Mouse (Mus musculus) embryonic facial prominence, embryonic 10.5 days (tissue): ENCODE measurements at regions not wholly inside any gene's neighbourhood (a gene's known extent, or its start where the extent isn't known, plus 50 kb on each side); places are given as distances from the start of the nearest gene placed in this dataset.

Experiments
- DNase-seq: peaks from one replicate; pipeline ENCODE4 v3.0.0-alpha.2; 2017; ENCODE audit warnings: low spot score
- H3K27ac ChIP-seq: fragments of 300-500 bp; sonication (generic); replicated peaks from 2 replicates; pipeline ENCODE4 v1.5.1; 2016; ENCODE audit warnings: mild to moderate bottlenecking
- H3K27me3 ChIP-seq: fragments of 300-500 bp; sonication (generic); replicated peaks from 2 replicates; pipeline ENCODE4 v1.6.1; 2016; ENCODE audit warnings: low read depth, mild to moderate bottlenecking; ENCODE audit not compliant: poor library complexity, severe bottlenecking
- H3K36me3 ChIP-seq: fragments of 300-500 bp; sonication (generic); replicated peaks from 2 replicates; pipeline ENCODE4 v1.6.1; 2016; ENCODE audit warnings: mild to moderate bottlenecking, moderate library complexity
- H3K4me1 ChIP-seq: fragments of 300-500 bp; sonication (generic); 2 replicates; pipeline ENCODE4 v1.6.1; 2016
- H3K4me3 ChIP-seq: fragments of 300-500 bp; sonication (generic); 2 replicates; pipeline ENCODE4 v1.5.1; 2016; ENCODE audit warnings: mild to moderate bottlenecking, moderate library complexity
- H3K9me3 ChIP-seq: fragments of 300-500 bp; sonication (generic); 2 replicates; pipeline ENCODE4 v1.6.1; 2016; ENCODE audit warnings: mild to moderate bottlenecking
- WGBS: fragments of 180-500 bp; shearing (Covaris S2); methylation state at CpG from one replicate; pipeline ENCODE4 v1.1.7; 2016; 5-methylcytosine and 5-hydroxymethylcytosine counted together

- 64% methylated on average over 1 of the region's 1 CpGs for WGBS
- DNase-seq = peak; percentile 10
- Histone ChIP-seq H3K9me3 (no peaks in the 10 kb centered on the region), H3K27me3 (no peaks in the 10 kb centered on the region), H3K27ac (no peak overlapping the region), H3K4me3 (no peak overlapping the region), H3K4me1 (no peaks in the 10 kb centered on the region), H3K36me3 (no peaks in the 10 kb centered on the region)
Measured at GRCm38 (mm10) chr4:5379215-5379614, 586.1 kb upstream of the Impad1 start.

GRCm38 (mm10) chr4:5358274-5358673 lies 565.1 kb upstream of the Impad1 start:
- H3K9me3 ChIP-seq = no peaks in the 10 kb centered on the region

DNA sequence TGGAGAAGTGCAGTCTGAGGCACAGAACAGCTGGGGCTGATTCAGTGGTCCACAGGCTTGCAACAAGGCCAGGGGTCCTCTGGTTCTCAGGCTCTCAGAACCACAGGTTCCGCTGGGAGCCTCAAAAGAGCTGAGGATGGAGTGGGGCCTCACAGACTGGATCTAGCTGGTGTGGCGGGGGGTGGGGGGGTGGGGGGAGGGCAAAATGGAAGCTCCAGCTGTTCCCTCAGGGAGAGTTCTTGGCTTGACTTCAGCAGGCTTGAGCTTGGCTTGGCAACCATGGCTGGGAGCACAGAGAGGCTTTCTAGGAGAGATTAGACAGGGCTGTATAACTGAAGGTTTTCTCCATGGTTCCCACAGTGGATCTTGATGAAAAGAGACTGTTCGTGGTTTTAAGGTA lies 553.1 kb upstream of the Impad1 start:
- no peak overlapping the region for H3K27ac ChIP-seq
- WGBS = 79% methylated on average over 3 of the region's 3 CpGs
- no peaks in the 10 kb centered on the region for H3K36me3 ChIP-seq
- H3K4me3 ChIP-seq = no peak overlapping the region
- DNase-seq = no peak
- no peaks in the 10 kb centered on the region for H3K27me3 ChIP-seq
- H3K9me3 ChIP-seq = no peaks in the 10 kb centered on the region
- H3K4me1 ChIP-seq = no peaks in the 10 kb centered on the region

More at GRCm38 (mm10) chr4:5358274-5358673, 565.1 kb upstream of the Impad1 start:
- Histone ChIP-seq H3K4me3 (no peak overlapping the region), H3K36me3 (no peaks in the 10 kb centered on the region), H3K27me3 (no peaks in the 10 kb centered on the region), H3K4me1 (no peaks in the 10 kb centered on the region), H3K27ac (no peak overlapping the region)
- 98% methylated on average over 1 of the region's 1 CpGs for WGBS
- DNase-seq = no peak

- Histone ChIP-seq H3K36me3 (no peaks in the 10 kb centered on the region), H3K4me1 (no peaks in the 10 kb centered on the region), H3K27ac (no peak overlapping the region), H3K9me3 (no peaks in the 10 kb centered on the region), H3K27me3 (no peaks in the 10 kb centered on the region), H3K4me3 (no peak overlapping the region)
- no peak for DNase-seq
- 91% methylated on average over 4 of the region's 4 CpGs for WGBS
Measured at GRCm38 (mm10) chr4:5344739-5345138, 551.6 kb upstream of the Impad1 start.

- Histone ChIP-seq H3K27me3 (no peaks in the 10 kb centered on the region), H3K27ac (no peak overlapping the region), H3K9me3 (no peaks in the 10 kb centered on the region), H3K4me3 (no peak overlapping the region), H3K36me3 (no peaks in the 10 kb centered on the region), H3K4me1 (no peaks in the 10 kb centered on the region)
- 85% methylated on average over 2 of the region's 2 CpGs for WGBS
- no peak for DNase-seq
Measured at GRCm38 (mm10) chr4:5344311-5344710, 551.2 kb upstream of the Impad1 start.

DNA sequence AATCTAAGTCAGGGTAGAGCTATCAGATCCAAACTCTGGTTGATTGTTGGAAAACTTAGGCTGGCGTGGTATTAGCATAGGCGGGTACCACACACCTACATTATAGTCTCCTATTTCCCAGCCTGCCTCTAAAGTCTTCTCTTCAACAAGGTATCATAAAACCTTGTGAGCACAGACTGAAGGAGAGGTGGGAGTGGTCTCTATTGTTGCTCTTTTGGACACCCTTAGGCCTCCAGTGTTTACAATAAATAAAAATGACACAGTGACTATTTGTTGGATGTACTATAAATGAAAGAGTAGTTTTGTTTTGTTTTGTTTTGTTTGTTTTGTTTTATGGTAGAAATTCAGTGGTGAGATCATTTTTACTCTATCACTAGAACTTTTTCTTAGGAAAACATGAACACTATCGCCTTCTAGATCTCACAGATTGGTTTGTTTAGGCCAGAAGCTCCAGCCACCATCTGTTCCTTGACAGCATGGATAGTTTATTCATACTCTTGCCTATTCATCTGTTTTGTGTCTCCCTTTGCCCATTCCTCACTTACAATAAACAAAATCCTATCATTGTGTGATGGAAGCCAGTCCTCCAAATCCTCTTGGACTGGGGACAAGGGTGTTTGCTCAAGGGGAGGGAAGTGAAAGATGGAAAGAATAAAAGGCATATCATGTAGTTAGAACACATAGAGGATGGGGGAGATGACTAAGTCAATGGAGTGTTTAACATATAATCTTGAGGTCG lies 544.2 kb upstream of the Impad1 start:
- Histone ChIP-seq H3K9me3 (no peaks in the 10 kb centered on the region), H3K4me1 (no peaks in the 10 kb centered on the region), H3K27ac (no peak overlapping the region), H3K4me3 (no peak overlapping the region), H3K36me3 (no peaks in the 10 kb centered on the region), H3K27me3 (no peaks in the 10 kb centered on the region)
- 84% methylated on average over 4 of the region's 4 CpGs for WGBS
- DNase-seq = no peak

DNA sequence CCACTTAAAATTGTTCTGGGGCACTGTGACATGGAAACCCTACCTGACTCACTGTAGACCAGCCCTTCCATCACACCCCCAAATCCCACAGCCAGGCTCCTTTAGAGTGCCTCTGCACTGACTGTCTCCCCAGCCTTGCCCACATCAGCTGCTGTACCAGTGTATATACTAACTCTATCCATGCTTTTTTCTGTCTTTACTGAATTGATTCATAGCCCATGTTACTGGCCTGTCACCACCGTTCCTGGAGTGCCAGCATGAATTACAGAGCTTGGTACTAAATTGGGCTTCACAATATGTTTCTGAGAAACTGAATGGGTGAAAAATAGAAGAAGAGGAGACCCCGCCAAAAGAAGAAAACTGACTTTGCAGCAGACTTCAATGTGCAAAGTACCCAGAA lies 541.9 kb upstream of the Impad1 start:
- no peak overlapping the region for H3K4me3 ChIP-seq
- H3K4me1 ChIP-seq = no peaks in the 10 kb centered on the region
- DNase-seq = no peak

DNA sequence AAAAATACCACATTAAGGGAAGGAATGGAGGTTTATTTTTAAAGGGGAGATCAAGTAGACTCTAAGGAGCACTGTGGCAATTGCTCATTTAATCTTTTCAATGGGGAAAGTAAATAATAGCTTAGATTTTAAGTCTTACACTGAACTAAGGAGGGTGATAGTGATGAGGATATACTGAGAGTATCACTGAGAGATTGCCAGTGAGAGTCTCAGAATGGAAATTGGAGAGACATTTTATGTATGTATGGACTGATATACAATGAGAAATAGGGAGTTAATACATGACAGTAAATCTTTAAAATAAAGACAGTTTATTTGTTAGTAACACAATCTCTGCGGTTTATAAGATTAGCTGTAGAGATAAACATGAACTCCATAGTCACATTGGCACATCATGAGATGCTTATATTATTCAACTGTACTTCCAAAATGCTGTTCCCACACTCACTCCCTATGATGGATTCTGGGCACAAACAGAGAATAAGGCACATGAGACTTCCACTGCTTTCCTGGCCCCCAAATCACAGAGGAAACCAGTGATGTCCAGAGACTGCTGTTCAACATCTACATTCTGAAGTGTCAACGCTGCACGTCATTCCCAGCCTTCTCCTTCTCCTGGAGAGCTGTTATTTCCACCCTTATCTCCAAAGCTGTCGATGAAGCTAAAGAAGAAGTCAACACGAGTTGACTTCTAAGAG lies 535.5 kb upstream of the Impad1 start:
- no peaks in the 10 kb centered on the region for H3K27me3 ChIP-seq
- H3K9me3 ChIP-seq = no peaks in the 10 kb centered on the region
- H3K27ac ChIP-seq = no peak overlapping the region
- 84% methylated on average over 5 of the region's 5 CpGs for WGBS
- no peaks in the 10 kb centered on the region for H3K36me3 ChIP-seq
- no peak overlapping the region for H3K4me3 ChIP-seq
- DNase-seq = no peak
- H3K4me1 ChIP-seq = no peaks in the 10 kb centered on the region

More for the DNA sequence above, 541.9 kb upstream of the Impad1 start:
- Histone ChIP-seq H3K27me3 (no peaks in the 10 kb centered on the region), H3K36me3 (no peaks in the 10 kb centered on the region), H3K9me3 (no peaks in the 10 kb centered on the region), H3K27ac (no peak overlapping the region)
- WGBS = 93% methylated on average over 2 of the region's 2 CpGs

DNA sequence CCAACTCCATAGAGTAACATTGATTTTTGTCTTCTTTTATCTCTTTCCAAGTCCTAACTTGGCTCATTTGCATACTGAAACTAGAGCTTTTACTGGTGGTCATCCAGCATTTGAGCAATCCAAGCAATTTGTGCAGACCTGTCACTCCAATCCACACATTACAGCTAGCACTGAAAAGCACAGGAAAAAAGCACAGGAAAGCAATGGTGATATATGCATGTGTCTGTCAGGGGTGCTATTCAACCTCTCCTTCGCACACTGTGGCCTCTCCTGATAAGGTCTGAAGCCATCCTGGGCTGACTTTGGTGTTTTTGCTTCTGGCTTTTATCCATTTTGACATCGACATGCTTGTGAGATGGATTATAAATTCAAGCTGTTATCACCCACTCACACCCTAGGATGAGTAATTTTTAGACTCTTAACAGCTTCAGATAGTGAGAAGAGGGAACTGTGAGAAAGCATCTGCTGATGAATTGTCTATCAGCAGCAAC lies 534.1 kb upstream of the Impad1 start:
- Histone ChIP-seq H3K4me3 (no peak overlapping the region), H3K36me3 (no peaks in the 10 kb centered on the region), H3K9me3 (no peaks in the 10 kb centered on the region), H3K27me3 (no peaks in the 10 kb centered on the region), H3K27ac (no peak overlapping the region), H3K4me1 (no peaks in the 10 kb centered on the region)
- WGBS = 81% methylated on average over 2 of the region's 2 CpGs
- no peak for DNase-seq

GRCm38 (mm10) chr4:5301461-5301860 lies 508.3 kb upstream of the Impad1 start:
- no peaks in the 10 kb centered on the region for H3K9me3 ChIP-seq
- H3K4me1 ChIP-seq = no peaks in the 10 kb centered on the region
- DNase-seq = no peak
- no peaks in the 10 kb centered on the region for H3K27me3 ChIP-seq
- 91% methylated on average over 3 of the region's 3 CpGs for WGBS
- no peak overlapping the region for H3K4me3 ChIP-seq
- H3K36me3 ChIP-seq = no peaks in the 10 kb centered on the region
- H3K27ac ChIP-seq = no peak overlapping the region

DNA sequence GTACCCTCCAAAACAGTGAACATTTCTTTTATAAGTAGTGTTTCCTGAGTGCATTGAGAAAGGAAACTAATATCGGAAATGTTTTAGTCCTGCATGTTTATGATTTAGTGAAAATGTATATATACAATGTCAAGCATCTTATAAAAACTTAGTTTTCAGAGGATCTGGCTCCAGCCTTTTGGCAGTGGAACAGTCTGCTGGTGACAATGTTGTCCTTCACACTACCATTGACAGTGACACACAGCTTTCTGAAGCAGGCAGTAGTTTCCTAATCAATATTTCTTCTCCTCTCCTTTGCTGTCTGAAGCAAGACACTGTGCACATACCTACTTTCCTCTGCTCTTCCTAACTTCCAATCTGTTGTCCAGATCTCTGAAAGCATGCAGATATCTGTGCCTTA lies 507.9 kb upstream of the Impad1 start:
- no peaks in the 10 kb centered on the region for H3K4me1 ChIP-seq
- H3K9me3 ChIP-seq = no peaks in the 10 kb centered on the region
- no peak overlapping the region for H3K27ac ChIP-seq
- WGBS = 89% methylated on average over 1 of the region's 1 CpGs
- no peaks in the 10 kb centered on the region for H3K36me3 ChIP-seq
- H3K27me3 ChIP-seq = no peaks in the 10 kb centered on the region
- no peak for DNase-seq
- H3K4me3 ChIP-seq = no peak overlapping the region

DNA sequence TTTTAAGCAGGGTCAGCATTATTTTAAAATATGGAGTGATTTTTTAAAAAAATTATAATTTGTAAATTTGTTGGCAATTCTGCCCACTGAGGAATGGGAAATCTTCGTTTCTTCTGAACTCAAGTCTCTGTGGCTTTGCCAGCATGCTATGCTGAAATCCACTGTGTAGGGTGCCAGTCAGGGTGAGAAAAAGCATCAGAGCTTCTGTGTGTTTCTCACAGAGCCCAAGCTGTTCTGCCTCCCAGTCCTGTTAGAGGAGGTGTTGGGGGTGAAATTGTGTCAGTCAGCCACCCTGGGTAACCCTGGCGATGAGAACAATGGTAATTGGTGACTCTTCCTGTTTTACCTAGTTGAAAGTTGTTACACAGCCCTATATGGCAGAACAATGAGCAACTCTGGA lies 506.1 kb upstream of the Impad1 start:
- Histone ChIP-seq H3K9me3 (no peaks in the 10 kb centered on the region), H3K27me3 (no peaks in the 10 kb centered on the region)
- 78% methylated on average over 2 of the region's 2 CpGs for WGBS

GRCm38 (mm10) chr4:5294030-5294429 lies 500.9 kb upstream of the Impad1 start:
- Histone ChIP-seq H3K36me3 (no peaks in the 10 kb centered on the region), H3K27me3 (no peaks in the 10 kb centered on the region), H3K4me1 (no peaks in the 10 kb centered on the region), H3K9me3 (no peaks in the 10 kb centered on the region), H3K4me3 (no peak overlapping the region), H3K27ac (no peak overlapping the region)
- no peak for DNase-seq
- 80% methylated on average over 1 of the region's 1 CpGs for WGBS

More for the DNA sequence above, 506.1 kb upstream of the Impad1 start:
- no peaks in the 10 kb centered on the region for H3K36me3 ChIP-seq
- no peak overlapping the region for H3K4me3 ChIP-seq
- H3K27ac ChIP-seq = no peak overlapping the region
- DNase-seq = no peak
- no peaks in the 10 kb centered on the region for H3K4me1 ChIP-seq
